Mouse (Mus musculus) ES-E14 (cell line): Measurements from ENCODE around the gene Plcb3.

Experiments
- CHD2 ChIP-seq: IDR thresholded peaks from 2 replicates; pipeline ENCODE4 v1.6.1; 2014; ENCODE audit warnings: mild to moderate bottlenecking, low read depth, low read length, inconsistent platforms
- MAFK ChIP-seq: IDR thresholded peaks from 2 replicates; pipeline ENCODE4 v1.6.1; 2014; ENCODE audit warnings: mild to moderate bottlenecking, low read depth, low read length, inconsistent platforms; ENCODE audit not compliant: insufficient read depth
- ZNF384 ChIP-seq: IDR thresholded peaks from 2 replicates; pipeline ENCODE4 v1.6.1; 2012; ENCODE audit warnings: low read depth, low read length, inconsistent platforms

DNA sequence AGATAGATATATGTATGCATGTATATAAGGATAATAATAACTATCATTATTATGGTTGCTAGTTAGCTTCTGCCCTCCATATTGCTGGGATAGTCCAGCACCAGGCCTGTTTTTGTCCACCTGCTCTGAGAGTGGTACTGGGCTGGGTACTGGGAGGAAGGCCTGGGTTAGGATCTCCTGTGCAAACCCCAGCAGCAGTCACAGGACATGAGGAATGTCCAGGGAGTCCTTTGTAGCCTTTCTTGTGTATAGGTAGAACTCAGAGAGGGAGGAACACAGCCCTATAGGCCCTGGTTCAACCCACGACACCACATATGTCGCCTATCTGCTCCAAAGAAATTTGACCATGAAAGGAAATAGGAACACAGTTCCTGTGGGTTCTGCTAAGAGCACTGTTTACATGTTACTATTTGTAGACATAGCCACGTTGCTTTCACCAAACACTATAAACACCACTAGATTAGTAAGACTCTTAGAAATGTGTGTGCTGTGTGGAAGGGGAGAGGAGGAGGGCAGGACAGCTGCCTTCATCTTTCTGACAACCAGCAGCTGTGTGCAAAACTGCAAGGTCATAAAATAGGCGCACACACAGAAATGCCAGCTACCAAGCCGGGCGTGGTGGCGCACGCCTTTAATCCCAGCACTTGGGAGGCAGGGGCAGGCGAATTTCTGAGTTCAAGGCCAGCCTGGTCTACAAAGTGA is 30.8 kb upstream of the Plcb3 start:
- TF ChIP-seq ZNF384 (no peak), CHD2 (no peak), MAFK (no peak)
